Mouse (Mus musculus) fibroblast of lung, adult 2 months (primary cell): ENCODE measurements around the gene Itga4.

Source experiments
- DNase-seq: peaks from one replicate; pipeline ENCODE4 v3.0.0-alpha.2; 2011; ENCODE audit warnings: low read depth

Gene Itga4

DNA sequence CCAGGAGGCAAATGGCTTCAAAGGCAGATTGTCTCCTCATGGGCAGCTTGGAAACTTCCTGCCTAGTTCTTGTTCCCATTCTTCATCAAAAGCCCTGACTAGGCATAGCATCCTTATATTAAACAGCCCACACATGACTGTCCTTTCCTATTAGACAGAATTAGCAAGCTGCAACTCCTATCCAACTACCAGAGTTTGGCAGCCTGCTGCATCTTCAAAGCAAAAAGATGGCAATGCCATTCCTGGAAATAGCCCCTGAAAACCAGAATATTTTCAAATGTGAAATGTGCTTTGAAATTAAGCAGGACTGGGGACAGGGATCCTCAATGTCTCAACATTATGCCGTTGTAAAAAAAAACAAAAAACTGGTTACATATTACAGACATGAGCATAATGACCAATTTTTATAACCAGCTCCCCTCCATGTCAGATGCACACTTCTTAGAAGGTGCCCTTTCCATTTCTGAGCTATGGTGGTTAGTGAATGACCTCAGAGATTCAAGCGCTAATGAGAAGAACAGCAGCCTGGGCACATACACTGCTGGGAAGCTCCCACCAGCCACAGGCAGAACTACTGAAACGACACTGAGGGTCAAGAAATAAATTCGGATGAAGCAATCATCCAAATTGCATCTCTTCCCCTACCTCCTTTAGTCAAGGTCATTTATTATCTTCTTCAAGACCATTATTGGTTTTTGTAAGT is 97.0 kb downstream of the Itga4 start:
- DNase-seq = no peak

DNA sequence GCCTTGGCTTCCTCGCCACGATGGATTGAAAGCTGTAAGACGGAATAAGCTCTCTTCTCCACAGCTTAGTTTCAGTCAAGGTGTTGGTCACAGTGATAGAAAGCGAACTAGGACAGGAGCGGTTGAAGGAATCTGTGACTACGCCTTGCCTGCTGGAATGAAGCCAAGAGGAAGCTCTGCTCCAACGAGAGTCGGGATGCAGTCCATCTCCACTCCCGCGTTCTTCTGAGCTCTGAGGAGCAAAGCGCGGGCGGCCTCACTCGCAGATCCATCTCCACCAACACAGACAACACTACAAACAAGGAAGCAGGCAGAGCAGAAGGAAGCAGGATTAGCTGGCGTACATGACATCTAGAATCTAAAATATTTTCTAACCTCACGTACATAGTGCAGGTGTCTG is 99.5 kb downstream of the Itga4 start:
- no peak for DNase-seq

DNA sequence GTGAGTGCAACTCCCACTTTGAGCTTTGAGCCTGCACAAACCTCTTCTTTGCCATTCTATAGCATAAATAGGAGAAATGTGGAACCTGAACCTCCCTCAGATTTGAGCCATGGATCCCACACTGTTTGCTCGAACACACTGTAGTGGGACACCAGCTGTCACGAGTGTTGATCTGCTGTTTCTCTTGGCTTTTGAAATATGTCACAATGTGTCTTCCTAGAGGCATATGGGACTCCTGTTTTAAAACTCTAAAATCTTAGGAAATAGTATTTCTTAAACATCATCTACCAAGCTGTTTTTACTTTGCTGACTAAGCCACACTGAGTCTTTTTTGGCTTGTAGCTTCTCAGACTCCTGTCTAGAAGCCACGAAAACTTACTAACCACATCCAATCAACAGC is 102.6 kb downstream of the Itga4 start:
- DNase-seq = no peak

DNA sequence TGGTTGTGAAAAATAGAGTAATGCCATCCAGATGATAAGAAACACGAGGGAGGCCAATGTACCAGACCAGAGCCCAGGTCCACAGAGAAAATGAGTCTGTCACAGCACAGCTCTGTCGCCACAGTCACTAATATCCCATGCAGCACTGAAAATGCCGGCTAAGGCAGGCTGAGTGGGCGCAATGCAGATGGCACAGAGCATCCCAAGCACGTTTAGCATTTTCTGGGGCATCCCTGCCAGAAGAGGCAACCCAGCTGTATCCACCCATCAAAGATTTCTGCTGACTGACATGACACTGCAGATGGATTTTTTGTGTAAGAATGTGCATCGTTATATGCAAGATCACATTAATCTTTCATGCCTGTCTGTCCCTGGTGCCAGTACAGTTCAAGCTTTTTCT is 106.8 kb downstream of the Itga4 start:
- DNase-seq = no peak

DNA sequence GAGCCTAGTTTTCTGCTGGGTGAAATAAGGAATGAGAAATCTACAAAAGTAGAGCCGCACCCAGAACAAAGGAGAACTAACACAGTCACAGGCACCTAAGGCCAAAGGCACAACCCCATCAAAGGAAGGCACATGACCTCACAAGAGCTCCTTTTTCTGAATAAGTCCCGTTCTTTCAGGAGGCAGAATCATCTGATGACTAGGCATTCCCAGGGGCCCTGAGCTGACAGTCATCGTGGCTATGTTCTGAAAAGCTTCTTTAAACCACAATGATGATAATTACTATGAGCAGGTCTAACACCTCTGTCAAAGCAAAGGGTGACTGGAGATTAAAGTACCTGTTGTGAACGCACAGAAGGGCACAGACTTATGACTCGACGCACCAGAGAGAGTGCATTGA is 108.7 kb downstream of the Itga4 start:
- DNase-seq = no peak

DNA sequence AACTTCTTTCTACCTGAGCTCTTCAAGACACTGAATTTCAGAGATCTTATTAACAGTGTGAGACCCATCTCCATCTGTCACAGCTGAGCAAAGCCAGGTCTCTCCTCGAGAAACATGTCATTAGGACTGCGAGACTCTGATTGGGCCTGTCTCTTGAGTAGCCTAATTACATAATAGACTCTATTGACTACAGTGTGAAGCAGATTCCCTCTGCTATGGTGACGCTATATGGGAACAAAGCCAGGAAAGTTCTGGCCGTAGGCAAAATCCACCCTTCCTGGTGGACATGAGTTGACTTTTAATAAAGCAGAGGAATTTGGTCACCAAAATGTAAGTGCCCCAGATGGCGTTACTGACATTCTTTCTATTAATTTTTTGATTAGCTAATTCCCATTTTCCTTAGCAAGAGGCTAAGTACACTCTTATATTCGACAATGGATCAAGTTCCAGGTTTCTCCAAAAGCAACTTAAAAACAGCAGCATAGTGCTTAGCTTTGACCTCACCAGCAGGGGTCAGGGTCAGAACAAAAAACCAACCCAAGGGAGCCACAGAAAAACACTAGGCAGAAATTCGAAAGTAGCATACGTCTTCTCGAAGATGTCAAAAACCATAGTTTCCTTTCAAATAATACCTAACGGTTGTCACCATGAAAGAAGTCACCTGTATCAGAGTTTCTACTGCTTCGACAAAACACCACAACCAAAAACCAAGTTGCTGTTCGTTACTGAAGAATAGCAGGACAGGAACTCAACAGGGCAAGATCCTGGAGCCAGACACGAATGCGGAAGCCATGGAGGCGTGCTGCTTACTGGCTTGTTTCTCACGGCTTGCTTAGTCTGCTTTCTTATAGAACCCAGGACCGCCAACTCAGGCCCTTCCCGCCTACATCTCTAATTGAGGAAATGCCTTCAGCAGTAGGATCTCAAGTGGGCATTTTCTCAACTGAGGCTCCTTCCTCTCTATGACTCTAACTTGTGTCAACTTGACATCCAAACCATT is 112.5 kb downstream of the Itga4 start:
- DNase-seq = no peak

DNA sequence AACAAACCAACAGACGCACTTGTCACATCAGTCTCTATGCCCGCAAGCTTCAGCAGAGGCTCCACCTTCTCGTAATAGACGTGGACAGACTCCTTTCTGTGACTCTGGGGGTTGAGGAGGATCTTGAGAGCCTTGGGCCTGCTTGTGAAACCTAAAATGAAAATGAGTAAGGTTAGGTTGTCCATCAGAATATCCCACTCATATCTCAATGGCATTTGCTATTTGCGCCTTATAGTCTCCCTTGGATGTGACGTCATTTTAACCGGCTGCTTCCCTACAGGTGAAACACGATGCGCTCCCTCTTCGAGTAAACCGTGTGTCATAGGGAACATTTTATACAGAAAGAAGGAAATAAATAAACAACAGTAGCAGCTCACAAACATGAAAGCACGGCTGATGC is 113.4 kb downstream of the Itga4 start:
- DNase-seq = no peak

DNA sequence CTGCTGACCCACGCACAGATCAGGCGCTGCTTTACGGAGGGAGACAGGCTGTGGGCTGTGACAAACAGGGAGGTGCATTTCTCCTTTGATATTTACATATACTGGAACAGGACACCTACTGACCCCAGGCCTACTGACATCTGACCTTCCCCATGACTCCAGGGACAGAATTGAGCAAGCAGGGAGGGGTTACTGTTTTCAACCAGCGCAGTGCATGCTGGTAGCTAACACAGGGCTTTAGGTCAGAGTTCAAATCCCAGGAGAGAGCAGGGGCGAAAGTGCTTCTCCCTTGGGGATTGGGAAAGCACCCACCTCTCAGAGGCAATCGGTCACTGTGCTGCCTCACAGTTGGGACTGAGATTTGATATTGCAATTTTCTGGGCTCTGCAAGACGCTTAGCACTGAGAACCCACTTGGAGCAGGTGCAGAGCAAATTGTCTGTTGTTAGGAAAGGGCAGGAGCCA is 113.9 kb downstream of the Itga4 start:
- no peak for DNase-seq

DNA sequence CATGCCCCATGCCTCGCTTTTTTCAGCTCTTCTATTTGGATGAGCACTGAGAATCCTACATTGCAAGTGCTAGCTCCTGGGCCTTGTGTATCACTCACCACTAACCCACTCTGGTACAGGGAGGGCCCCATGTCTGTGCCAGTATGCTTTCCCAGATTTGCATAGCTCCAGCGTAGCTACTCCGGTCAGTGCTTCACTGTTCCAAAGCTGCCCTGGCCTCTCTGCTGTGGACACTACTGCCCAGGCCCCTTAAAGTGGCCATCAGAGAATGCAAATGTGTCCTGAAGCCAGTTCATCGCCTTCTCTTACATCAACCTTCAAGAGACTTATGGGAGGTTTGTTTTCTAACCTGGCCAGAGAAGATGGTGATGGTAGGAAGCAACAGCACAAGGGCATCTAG is 114.7 kb downstream of the Itga4 start:
- DNase-seq = no peak

DNA sequence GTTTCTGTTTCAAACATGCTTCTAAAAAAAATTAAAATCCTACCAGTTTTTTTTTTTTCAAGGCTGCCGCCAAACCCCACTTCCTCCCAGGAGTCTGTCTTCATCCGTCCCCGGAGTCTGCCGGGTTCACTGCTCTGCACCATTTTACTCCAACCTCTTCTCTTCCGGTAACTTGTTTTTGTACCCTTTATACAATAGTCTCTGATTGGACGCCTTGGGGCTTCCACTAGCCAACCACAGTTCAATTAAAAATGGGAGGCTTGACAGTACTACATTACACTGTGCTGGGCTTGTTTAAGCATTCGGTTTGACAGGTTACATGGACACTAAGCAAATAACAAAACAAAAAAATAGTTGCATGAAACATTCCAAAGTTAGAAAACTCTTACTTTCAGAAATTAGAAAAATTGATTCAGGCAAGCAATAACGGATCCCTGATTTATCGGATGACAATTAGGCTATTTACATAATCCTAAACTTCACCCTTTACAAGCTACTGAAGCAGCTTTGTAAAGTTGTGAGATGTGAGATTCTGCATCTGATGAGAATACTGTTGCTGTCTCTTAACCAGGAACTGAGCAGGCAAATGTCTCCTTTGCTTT is 115.6 kb downstream of the Itga4 start:
- no peak for DNase-seq

DNA sequence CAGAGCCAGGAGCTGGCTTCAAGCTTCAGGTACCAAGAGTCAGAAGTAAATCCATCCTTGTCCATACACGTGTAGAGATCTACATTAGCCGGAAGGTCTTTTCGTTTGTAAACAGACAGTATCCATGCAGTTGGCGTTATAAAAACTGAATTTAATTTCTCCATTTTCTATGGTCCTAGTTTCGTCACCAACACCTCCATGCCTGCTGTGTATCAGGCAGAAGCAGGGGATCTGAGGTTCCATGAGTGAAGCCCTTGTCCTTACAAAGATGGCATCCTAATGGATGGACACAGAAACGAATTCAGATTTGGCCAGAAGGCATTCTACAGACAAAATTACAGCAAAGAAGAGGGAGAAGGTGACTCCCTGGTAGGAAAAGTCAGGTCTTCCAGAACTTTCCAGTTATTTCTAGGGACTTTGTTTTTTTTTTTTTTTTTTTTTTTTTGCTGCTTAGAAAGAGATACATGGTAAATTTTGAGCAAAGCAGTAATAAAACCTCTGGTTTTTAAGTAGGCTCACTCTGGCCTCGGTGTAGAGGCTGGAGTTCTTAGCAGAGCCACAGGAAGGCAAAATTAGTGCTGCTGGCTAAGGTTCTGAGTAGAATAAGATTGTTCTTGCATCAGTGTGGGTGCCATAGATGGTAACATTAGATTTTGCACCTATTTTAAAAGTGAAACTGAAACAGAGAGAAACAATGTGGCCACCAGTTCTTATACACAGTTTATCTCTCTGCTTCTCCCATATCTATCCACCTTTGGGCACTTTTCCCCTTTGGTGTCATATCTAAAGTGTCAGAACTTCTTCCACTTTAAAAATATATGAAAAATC is 116.3 kb downstream of the Itga4 start:
- no peak for DNase-seq

DNA sequence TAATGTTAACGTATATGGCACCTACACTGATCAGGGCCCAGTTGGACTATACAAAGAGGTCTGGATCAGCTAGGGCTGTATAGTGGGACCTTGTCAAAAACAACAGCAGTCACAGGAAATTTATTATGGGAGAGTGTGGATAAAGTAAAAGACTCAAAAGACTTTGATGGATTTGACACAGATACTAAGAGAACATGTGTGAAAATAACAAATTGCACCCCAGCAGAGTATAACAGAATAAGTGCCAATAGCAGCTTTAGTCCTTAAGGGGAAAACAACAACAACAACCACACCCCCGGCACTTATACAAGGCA is 116.9 kb downstream of the Itga4 start:
- DNase-seq = no peak

DNA sequence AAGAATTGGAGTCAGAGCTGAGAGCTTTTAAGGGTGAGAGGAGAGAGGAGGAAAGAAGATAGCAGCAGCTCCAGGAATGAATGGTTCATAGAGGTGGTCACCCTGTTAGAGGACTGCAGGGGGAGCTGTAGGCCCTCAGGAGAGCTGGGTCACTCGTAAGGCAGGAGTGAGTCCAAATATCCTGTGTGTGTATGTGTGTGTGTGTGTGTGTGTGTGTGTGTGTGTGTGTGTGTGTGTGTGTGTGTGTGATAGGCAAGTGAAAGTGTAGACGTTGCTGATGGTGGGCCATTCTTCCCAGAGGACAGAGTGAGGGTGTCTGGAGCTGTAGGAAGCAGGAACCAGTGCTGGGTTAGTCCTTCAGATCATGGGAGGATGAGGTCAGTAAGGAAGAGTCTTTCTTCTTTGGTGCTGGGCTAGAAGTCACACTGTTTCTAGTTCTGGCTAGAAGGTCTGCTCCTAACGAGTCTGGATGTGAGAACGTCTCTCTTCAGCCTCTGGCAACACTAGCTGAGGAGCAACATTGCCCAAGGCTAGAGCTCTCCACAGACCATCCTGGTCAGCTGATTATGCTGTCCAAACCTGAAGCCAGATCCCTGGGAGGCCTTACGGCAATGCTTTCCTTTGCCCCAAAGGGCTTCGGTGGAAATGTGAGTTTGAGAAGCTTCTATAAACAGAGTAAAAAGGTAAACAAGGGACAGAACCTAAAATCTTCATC is 117.4 kb downstream of the Itga4 start:
- DNase-seq = no peak

DNA sequence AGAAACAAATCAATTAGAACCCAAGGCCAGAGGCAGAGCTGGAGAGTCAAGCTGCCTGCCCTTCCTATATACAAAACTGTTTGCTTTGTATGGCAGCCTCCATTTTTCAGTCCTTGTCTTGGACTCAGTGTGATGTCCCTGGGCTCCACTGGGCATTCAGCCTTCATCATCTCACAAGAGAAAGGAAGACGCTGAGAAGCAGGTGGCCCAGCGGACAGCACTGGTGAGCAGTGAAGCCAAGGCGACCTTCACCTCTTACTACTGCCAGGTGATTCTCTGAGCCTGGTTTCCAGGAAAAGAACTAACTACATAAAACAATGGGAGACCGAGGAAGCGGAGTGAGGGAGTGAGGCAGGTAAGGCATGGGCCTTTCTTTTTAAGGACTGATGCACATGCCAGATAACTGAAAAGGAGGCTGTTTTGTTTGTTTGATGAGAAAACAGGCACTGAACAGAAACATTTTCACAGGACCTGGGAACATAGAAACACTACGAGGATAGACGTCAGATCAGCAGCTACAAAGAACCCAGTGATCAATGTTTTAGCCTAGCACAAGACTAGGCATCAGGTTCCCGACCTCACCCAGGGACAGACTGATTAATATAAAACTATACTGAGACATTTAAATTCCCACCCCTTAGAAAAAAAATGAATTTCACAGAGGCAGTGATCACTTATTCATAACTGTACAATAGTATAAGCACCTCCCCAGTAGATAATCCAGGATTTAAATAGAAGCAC is 123.3 kb downstream of the Itga4 start:
- no peak for DNase-seq

DNA sequence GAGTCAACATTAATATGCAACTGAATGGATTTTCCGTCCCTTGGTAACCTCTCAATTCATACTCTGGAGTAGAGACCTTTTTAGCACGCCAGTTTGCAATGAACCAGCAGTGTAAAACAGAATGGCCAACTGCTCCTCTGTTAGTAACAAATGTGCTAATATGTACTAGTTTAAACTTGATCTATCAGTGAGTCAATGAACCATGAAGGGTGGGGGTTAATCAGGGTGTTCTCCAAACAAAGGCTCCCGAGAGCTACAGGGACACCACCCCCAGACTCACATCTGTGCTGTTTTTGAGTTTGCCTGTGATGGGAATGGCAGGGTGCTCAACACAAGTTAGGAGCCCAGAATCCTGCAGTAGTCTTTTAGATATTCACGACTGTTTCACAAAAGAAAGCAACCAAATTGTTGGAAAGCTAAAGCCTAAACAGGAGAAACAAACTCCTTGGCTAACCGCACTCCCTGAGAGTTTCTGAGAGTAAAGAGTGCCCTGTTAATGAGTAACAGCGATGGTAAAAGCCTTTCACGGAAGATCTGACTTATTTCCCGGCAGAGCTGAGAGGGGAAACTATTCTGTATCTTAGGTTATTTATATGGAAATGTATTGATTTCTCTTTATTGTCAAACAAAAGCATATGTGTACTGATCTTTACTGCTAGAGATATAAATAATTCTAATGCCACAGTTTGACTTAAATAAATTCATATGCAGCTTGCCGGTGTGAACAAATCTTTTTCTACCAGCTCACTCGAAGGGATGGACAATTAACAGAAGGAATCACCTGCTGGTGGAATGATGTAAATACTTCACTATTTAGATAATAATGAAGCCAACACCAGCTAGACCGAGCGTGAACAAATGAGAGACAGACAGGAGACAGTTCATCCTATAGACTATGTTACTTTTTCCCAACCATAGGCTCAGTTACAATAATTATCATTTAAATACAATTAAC is 124.1 kb downstream of the Itga4 start:
- DNase-seq = no peak
